Mouse (Mus musculus) forebrain, embryonic 12.5 days (tissue): ENCODE measurements around the gene Tbck. TPM values are rescaled to one million over a fixed set of nuclear protein-coding genes. Genes with fewer than 3 reads are reported as not detected.

ENCODE experiments used
- ATAC-seq: fragments of 200-750 bp; cut with Nextera tagmentation; 2 replicates; pipeline ENCODE4 v1.8.0; 2017; ENCODE audit warnings: moderate TSS enrichment; ENCODE audit not compliant: low FRiP score
- H3K27ac ChIP-seq: fragments of 300-500 bp; sonication (generic); 2 replicates; pipeline ENCODE4 v1.5.1; 2016; ENCODE audit warnings: mild to moderate bottlenecking
- H3K27me3 ChIP-seq: fragments of 300-500 bp; sonication (generic); 2 replicates; pipeline ENCODE4 v1.6.1; 2016; ENCODE audit warnings: mild to moderate bottlenecking
- H3K36me3 ChIP-seq: fragments of 300-500 bp; sonication (generic); replicated peaks from 2 replicates; pipeline ENCODE4 v1.6.1; 2016; ENCODE audit warnings: mild to moderate bottlenecking
- H3K4me1 ChIP-seq: fragments of 300-500 bp; sonication (generic); 2 replicates; pipeline ENCODE4 v1.6.1; 2016
- H3K4me2 ChIP-seq: fragments of 300-500 bp; sonication (generic); 2 replicates; pipeline ENCODE4 v1.6.1; 2016; ENCODE audit warnings: mild to moderate bottlenecking, moderate library complexity
- H3K4me3 ChIP-seq: fragments of 300-500 bp; sonication (generic); replicated peaks from 2 replicates; pipeline ENCODE4 v1.5.1; 2016; ENCODE audit warnings: mild to moderate bottlenecking
- H3K9ac ChIP-seq: fragments of 300-500 bp; sonication (generic); 2 replicates; pipeline ENCODE4 v1.6.1; 2016; ENCODE audit warnings: mild to moderate bottlenecking
- H3K9me3 ChIP-seq: fragments of 300-500 bp; sonication (generic); 2 replicates; pipeline ENCODE4 v1.6.1; 2016
- WGBS: fragments of 180-500 bp; shearing (Covaris S2); methylation state at CpG from one replicate; pipeline ENCODE4 v1.1.7; 2016; 5-methylcytosine and 5-hydroxymethylcytosine counted together
- polyA plus RNA-seq: library from polyadenylated mRNA; unstranded; fragments of >200 nt; fragmentation: Nextera tagmentation; extraction: Ambion mirVana; gene quantifications from 2 replicates; pipeline ENCODE4 v1.2.1, GENCODE M21; 2016

Tbck gene
- polyA plus RNA-seq, 1 experiment from 2014 or later: 29.6 TPM

- Histone ChIP-seq H3K27me3 (no peaks in the 10 kb centered on the region), H3K9ac (no peak overlapping the region), H3K9me3 (no peaks in the 10 kb centered on the region), H3K36me3 (no peaks in the 10 kb centered on the region; the same call in 1 of the 2 replicates), H3K4me2 (no peak overlapping the region), H3K4me3 (no peak overlapping the region), H3K4me1 (no peaks in the 10 kb centered on the region), H3K27ac (no peak overlapping the region)
- WGBS: 80% methylated on average over 4 of the region's 4 CpGs
- ATAC-seq: no peak
Observed at GRCm38 (mm10) chr3:132706977-132707376, 23.0 kb downstream of the Tbck start.

GRCm38 (mm10) chr3:132713913-132714312 is 30.0 kb downstream of the Tbck start:
- Histone ChIP-seq H3K9ac (no peak overlapping the region), H3K4me1 (no peaks in the 10 kb centered on the region), H3K27me3 (no peaks in the 10 kb centered on the region), H3K36me3 (no peaks in the 10 kb centered on the region; the same call in 1 of the 2 replicates), H3K9me3 (no peaks in the 10 kb centered on the region), H3K27ac (no peak overlapping the region), H3K4me2 (no peak overlapping the region), H3K4me3 (no peak overlapping the region)
- no peak for ATAC-seq
- 83% methylated on average over 5 of the region's 5 CpGs for WGBS

- Histone ChIP-seq H3K27ac (no peak overlapping the region), H3K4me3 (no peak overlapping the region), H3K36me3 (peaks cover 9% of the 10 kb centered on the region), H3K4me2 (no peak overlapping the region), H3K9ac (no peak overlapping the region), H3K27me3 (no peaks in the 10 kb centered on the region), H3K4me1 (no peaks in the 10 kb centered on the region), H3K9me3 (no peaks in the 10 kb centered on the region)
- ATAC-seq: no peak
- 99% methylated on average over 4 of the region's 4 CpGs for WGBS
Observed at GRCm38 (mm10) chr3:132717316-132717715, 33.4 kb downstream of the Tbck start.

GRCm38 (mm10) chr3:132724326-132724725 is 40.4 kb downstream of the Tbck start:
- H3K4me2 ChIP-seq: no peak overlapping the region
- no peak overlapping the region for H3K4me3 ChIP-seq
- H3K36me3 ChIP-seq: peaks cover 17% of the 10 kb centered on the region
- ATAC-seq: no peak
- WGBS: 99% methylated on average over 3 of the region's 3 CpGs
- no peaks in the 10 kb centered on the region for H3K27me3 ChIP-seq
- no peaks in the 10 kb centered on the region for H3K9me3 ChIP-seq
- no peak overlapping the region for H3K27ac ChIP-seq
- no peak overlapping the region for H3K9ac ChIP-seq
- no peaks in the 10 kb centered on the region for H3K4me1 ChIP-seq

GRCm38 (mm10) chr3:132744287-132745146 is 60.6 kb downstream of the Tbck start:
- Histone ChIP-seq H3K4me2 (no peak overlapping the region), H3K4me1 (peaks cover 16% of the 10 kb centered on the region), H3K27me3 (no peaks in the 10 kb centered on the region), H3K27ac (peak overlapping the region; percentile 19; the same call in 1 of the 2 replicates), H3K9ac (no peak overlapping the region), H3K4me3 (no peak overlapping the region), H3K36me3 (no peaks in the 10 kb centered on the region), H3K9me3 (no peaks in the 10 kb centered on the region)
- WGBS: 48% methylated on average over 10 of the region's 10 CpGs
- ATAC-seq: 0 out of 2 replicates have a peak, but pooled peaks have one; percentile 58

- H3K36me3 ChIP-seq: no peaks in the 10 kb centered on the region
- H3K27me3 ChIP-seq: no peaks in the 10 kb centered on the region
- 38% methylated on average over 3 of the region's 3 CpGs for WGBS
- no peak overlapping the region for H3K9ac ChIP-seq
- H3K4me1 ChIP-seq: peaks cover 16% of the 10 kb centered on the region
- ATAC-seq: peak; percentile 87
- no peak overlapping the region for H3K4me3 ChIP-seq
- no peak overlapping the region for H3K27ac ChIP-seq
- no peak overlapping the region for H3K4me2 ChIP-seq
- no peaks in the 10 kb centered on the region for H3K9me3 ChIP-seq
Observed at GRCm38 (mm10) chr3:132747036-132747435, 63.1 kb downstream of the Tbck start.

GRCm38 (mm10) chr3:132747766-132748165 is 63.8 kb downstream of the Tbck start:
- no peak for ATAC-seq
- WGBS: 83% methylated on average over 14 of the region's 14 CpGs
- Histone ChIP-seq H3K36me3 (no peaks in the 10 kb centered on the region), H3K27ac (no peak overlapping the region), H3K9ac (no peak overlapping the region), H3K9me3 (no peaks in the 10 kb centered on the region), H3K4me2 (no peak overlapping the region), H3K4me1 (peaks cover 16% of the 10 kb centered on the region), H3K27me3 (no peaks in the 10 kb centered on the region), H3K4me3 (no peak overlapping the region)

- Histone ChIP-seq H3K36me3 (peaks cover 6% of the 10 kb centered on the region; the same call in 1 of the 2 replicates), H3K27ac (no peak overlapping the region), H3K9me3 (no peaks in the 10 kb centered on the region), H3K4me3 (no peak overlapping the region), H3K4me1 (peaks cover 15% of the 10 kb centered on the region), H3K4me2 (no peak overlapping the region), H3K9ac (no peak overlapping the region), H3K27me3 (no peaks in the 10 kb centered on the region)
- ATAC-seq: no peak
- WGBS: 93% methylated on average over 3 of the region's 3 CpGs
Observed at GRCm38 (mm10) chr3:132748750-132749149, 64.8 kb downstream of the Tbck start.

- no peaks in the 10 kb centered on the region for H3K27me3 ChIP-seq
- H3K36me3 ChIP-seq: peaks cover 10% of the 10 kb centered on the region; the same call in 1 of the 2 replicates
- no peaks in the 10 kb centered on the region for H3K9me3 ChIP-seq
- H3K9ac ChIP-seq: no peak overlapping the region
- ATAC-seq: no peak
- no peak overlapping the region for H3K27ac ChIP-seq
- H3K4me3 ChIP-seq: no peak overlapping the region
- no peak overlapping the region for H3K4me2 ChIP-seq
- no peaks in the 10 kb centered on the region; the same call in 1 of the 2 replicates for H3K4me1 ChIP-seq
- 82% methylated on average over 4 of the region's 4 CpGs for WGBS
Observed at GRCm38 (mm10) chr3:132752772-132753171, 68.8 kb downstream of the Tbck start.

- Histone ChIP-seq H3K4me1 (no peaks in the 10 kb centered on the region), H3K4me3 (no peak overlapping the region), H3K9me3 (no peaks in the 10 kb centered on the region), H3K36me3 (peaks cover 10% of the 10 kb centered on the region; the same call in 1 of the 2 replicates), H3K4me2 (no peak overlapping the region), H3K27me3 (no peaks in the 10 kb centered on the region), H3K9ac (no peak overlapping the region), H3K27ac (no peak overlapping the region)
- no peak for ATAC-seq
- WGBS: 94% methylated on average over 1 of the region's 1 CpGs
Observed at GRCm38 (mm10) chr3:132756274-132756673, 72.3 kb downstream of the Tbck start.

- Histone ChIP-seq H3K4me3 (no peak overlapping the region), H3K27me3 (no peaks in the 10 kb centered on the region), H3K36me3 (0 out of 2 replicates have a peak, but pooled peaks cover 5% of the 10 kb centered on the region), H3K9me3 (no peaks in the 10 kb centered on the region), H3K4me1 (peaks cover 9% of the 10 kb centered on the region; the same call in 1 of the 2 replicates), H3K9ac (no peak overlapping the region), H3K4me2 (no peak overlapping the region), H3K27ac (peak overlapping the region; percentile 50; the same call in 1 of the 2 replicates)
- peak; percentile 71 for ATAC-seq
- WGBS: 77% methylated on average over 17 of the region's 17 CpGs
Observed at GRCm38 (mm10) chr3:132766033-132766726, 82.2 kb downstream of the Tbck start.

GRCm38 (mm10) chr3:132772054-132772453 is 88.1 kb downstream of the Tbck start:
- Histone ChIP-seq H3K27ac (no peak overlapping the region), H3K4me1 (peaks cover 4% of the 10 kb centered on the region; the same call in 1 of the 2 replicates), H3K4me2 (no peak overlapping the region), H3K4me3 (no peak overlapping the region), H3K9ac (no peak overlapping the region), H3K9me3 (no peaks in the 10 kb centered on the region), H3K27me3 (no peaks in the 10 kb centered on the region), H3K36me3 (0 out of 2 replicates have a peak, but pooled peaks cover 5% of the 10 kb centered on the region)
- WGBS: 45% methylated on average over 7 of the region's 7 CpGs
- no peak for ATAC-seq
